Mouse (Mus musculus) left cerebral cortex, postnatal 10 days (tissue): ENCODE data around the gene Ptprn2. TPM values are rescaled to one million over a fixed set of nuclear protein-coding genes. Genes with fewer than 3 reads are reported as not detected.

Experiments
- DNase-seq, 2 experiments: peaks; one replicate each; pipeline ENCODE4 v3.0.0; 2021 to 2022; ENCODE audit warnings: low spot score in 2 of 2, mixed read lengths in 1 of 2; ENCODE audit errors: extremely low spot score in 1 of 2
- intact Hi-C: fragments of 180-260 bp; cut with DNase I; formaldehyde crosslinking; loops from one replicate; pipeline ENCODE4 v1.15.1; 2025
- total RNA-seq, 2 experiments: library from RNA; stranded (reverse); gene quantifications; 2 replicates each; pipeline ENCODE4 v1.2.3; 2021

Gene Ptprn2
- total RNA-seq, 2 experiments from 2014 or later: 331 to 341 TPM

DNA sequence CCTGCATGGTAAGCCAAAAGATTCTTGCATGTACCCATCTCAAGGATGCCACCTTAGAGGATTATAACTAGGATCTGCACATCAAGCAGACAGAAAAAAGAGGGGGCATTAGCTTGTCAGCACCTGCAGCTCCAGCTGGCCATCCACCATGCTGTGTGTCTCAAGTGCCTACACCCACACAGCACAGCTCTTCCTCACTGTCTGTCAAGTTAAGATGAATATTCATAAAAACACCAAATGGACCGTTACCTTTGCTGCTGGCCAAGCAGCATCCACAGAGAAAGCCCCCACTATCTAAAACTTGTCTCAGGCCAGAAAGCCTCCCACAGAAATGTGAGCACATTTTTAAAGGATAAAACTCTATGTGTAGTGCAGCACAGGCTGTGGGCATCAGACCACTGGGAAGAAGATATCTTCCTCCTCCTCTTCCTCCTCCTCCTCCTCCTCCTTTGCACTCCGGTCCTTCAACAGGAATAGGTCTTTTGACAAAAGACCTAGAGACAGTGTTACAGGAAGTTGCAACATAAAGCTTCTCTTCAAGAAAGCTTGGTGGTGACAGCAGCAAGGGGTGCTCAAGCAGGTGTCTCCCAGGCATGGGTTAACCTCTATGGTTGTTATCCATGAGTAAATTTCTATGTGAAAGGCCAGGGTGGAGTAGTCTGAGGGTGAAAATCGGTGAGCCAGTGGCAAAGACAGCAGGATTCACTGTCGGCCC is 750.7 kb downstream of the Ptprn2 start:
- no peak for DNase-seq
- intact Hi-C loops: no loop called here

DNA sequence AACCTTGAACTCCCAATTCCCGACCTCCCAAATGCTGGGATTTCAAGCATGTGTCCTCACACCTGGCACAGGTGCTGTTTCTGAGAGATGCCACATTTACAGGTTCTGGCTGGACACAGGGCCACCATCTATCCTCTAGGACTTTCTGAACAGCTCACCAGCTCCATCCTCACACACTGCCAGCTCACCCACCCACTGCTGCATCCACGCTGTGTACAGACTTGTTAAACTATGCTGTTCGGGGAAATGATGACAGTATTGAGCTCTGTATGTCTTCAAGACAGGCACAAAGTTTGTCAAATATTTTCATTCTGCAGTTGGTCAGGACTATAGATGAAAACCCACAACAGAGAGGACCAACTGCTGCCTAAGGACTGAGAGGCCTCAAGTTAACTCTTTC is 751.5 kb downstream of the Ptprn2 start:
- intact Hi-C loops: no loop called here
- no peak for DNase-seq

DNA sequence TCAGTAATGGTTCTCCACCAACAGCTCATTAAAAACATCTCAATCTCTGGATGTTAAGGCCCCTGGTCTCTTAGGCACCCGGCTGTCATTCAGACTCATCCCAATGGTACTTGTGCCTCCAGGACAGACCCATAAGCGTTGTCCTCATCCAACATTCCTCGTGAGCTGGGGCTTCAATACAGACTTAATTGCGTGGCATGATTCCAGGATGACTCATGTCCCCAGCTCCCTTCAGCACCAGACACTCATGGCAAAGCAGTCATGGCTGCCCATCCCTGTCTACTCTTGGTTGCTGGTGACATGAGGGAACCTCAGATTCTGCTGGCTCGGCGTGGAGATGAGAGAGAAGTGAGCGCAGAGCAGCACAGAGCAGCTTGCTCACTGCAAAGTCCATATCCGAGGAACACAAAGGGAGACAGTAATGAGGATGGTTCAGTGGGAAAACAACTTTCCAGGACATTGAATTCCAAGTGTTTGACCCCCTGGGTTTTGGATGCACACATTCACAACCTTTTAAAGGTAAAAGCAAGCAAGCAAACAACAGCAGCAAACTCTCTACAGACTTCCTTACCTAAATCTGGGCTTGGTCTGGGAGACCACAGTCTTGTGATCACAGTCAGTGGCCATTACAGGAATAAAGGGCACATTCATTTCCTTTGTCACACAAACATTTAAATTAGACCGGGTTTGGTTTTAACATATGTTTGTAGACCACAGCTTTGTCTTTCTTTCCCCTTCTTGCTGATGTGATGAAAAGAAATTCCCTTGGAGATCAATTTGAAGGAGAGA is 754.6 kb downstream of the Ptprn2 start:
- no peak for DNase-seq
- intact Hi-C loops: no loop called here

DNA sequence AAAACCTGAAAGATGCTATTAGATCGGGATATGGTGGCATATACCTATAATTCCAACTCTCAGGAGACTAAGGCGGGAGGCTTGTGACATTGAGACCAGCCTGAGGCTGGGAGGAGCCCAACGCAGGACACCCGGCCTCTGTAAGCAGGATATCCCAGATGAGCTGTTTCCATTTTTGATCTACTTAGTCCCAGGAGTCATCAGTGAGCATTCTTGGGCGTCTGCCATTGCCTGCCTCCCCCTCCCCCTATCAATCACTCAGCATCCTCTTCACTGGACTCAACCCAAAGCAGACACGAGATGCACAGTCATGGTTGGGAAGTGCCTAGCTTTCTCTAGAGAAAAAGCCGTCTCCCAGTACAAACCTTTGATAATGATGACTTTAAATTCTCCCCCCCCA is 756.7 kb downstream of the Ptprn2 start:
- peak in 1 of 2 experiments; percentile 41 for DNase-seq
- intact Hi-C loops: no loop called here

DNA sequence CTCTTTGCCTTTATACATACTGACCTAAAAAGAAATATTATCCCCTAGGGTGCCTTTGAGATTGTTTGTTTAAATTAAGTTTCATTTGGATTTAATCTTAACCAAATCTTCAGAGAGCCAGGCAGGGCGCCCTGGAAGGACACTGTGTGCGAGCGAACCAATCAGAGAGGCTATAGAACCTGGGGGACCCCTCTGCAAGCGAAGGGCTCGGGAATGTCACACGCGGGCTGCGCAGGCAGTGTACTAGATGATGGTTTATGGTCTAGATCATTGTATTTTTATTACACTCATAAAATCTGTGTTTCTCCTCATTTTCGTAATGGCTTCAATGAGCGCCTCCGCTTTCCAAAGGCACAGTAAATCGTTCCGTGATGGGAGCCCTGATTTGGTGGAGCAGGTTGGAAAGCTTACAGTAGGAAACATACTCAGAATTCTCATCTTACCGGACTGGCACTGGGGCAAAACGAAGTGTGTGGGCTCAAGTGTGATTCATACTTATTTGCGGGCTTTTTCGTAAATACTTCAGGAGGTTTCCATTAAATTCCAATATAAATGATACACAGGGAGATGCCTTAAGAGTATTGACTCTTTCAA is 760.5 kb downstream of the Ptprn2 start:
- intact Hi-C loops: no loop called here
- no peak for DNase-seq

DNA sequence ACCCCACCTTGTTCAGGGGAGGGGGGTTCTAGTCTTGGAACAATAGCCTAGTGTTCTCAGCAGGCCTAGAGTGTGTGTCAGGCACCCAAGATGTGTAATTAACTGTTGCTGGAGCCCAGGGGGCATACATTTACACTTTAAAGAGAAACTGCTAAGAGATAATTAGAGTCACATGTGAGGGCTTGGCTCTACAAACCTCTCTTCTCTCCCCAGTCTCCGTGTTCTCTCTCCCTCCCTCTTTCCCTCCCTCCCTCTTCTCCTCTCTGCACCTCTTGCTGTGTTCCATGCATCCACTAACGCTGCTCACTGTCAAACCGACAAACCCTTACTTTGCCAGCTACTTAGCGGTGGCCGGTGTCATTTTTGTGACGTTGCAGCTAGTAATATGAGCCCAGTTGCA is 764.9 kb downstream of the Ptprn2 start:
- intact Hi-C loops: no loop called here
- no peak for DNase-seq

DNA sequence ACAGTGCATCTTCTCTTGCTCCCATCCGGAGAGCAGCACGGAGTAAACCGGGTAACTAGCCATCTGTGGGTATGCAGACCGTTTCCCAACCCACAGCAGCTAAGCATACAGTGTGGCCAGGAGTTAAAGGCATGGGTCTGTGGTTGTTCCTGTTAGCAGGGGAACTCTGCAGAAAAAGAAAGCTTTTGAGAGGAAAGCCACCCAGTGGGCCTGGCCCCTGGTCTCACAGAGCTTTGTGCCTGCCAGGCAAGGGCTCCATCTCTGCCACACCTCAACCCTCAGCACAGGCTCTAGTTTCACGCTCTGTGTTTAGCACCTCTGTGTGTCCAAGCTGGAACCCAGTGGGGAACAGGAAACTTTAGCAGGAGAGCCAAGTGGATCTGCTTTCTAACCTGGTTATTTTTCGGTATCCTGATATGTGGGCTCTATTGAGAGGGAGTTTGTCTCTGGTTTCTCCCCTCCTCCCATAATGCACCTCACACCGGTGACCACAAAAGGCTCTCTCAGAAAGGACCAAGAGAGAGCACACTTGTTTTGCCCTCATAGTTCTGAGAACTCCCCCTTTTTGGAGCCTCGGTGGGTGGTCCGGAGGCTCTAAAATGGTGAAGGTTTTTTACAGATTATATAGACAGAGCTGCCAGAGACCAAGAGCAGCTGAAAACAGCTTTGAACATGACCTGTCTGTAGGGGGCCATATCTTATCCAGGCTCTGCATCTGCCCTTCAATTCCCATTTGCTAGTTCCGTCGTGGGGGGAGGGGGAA is 766.3 kb downstream of the Ptprn2 start:
- no peak for DNase-seq
- intact Hi-C loops: no loop called here

DNA sequence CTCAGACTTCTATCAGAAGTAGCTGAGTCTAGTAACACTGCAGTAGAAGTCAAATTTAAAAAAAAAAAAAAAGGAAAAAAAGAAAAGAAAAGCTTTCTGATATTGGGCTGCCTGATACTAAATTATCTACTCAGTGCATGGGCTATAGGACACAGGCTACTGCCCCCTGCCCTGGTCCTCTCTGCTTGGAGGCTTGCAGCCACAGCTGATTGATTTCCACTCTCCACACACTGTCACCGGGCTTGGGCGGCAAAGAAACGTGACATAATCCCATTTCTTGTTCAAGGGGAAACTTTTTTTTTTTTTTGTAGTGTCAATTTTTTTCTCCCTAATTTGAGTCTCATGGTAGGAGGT is 766.9 kb downstream of the Ptprn2 start:
- intact Hi-C loops: no loop called here
- DNase-seq: no peak

DNA sequence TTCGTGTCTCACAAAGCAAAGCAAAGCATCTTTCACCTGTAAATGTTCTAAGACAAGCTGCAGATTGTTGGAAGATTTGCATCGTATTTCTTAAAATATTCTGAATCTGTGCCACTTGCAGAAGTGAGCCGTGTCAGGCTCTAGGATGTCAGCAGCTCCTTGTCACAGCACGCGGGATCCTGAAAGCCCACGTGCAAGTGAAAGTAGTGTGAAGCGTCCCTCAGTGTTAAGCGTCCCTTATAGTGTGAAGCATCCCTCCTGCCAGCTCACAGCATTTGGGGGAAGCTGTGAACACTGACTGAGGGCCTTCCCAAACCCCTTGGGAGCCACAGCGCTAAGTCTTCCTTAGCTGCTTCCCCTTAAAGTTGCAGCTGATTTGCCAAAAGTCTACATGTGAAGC is 768.8 kb downstream of the Ptprn2 start:
- intact Hi-C loops: no loop called here
- DNase-seq: no peak

DNA sequence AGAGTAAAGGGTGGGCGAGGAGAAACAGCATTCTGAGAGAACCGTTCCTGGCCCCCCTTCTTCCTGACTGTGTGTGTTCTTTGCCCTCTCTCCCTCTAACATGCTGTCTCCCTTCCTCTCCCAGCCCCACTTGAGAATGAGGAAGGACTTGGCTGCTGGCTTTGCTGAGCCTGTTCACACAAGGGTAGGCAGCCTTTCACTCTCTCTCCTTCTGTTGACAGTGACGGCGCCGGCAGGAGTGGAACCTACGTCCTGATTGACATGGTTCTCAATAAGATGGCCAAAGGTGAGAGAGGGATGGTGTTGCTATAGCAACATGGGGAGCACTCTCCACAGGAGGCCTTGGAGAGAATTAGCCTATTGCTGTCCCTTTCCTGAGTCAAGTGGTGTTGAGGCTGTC is 769.8 kb downstream of the Ptprn2 start:
- intact Hi-C loops: no loop called here
- DNase-seq: no peak

DNA sequence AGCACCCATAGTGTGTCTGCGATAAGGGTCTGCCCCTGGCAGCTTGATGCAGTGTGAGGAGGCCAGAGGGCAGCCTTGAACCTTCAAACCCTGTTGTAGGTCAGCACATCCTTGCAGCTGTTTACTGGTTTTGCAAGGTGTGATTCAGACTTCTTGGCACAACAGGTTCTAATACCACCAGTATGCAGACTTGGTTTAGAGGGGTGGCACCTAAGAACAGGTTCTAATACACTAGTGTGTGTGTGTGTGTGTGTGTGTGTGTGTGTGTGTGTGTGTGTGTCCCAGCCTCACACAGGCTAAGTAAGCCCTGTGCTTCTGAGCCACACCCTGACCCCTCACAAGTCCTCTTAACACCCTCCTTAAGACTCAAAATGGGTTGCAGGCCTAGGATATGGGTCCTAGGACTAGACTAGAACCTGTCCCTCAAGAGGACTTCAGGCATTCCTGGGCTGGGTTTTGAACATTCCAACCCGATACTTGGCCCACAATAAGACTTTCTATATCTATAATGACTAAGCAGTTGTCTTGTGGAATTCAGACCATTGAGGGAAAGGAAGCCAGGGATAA is 770.3 kb downstream of the Ptprn2 start:
- intact Hi-C loops: no loop called here

DNA sequence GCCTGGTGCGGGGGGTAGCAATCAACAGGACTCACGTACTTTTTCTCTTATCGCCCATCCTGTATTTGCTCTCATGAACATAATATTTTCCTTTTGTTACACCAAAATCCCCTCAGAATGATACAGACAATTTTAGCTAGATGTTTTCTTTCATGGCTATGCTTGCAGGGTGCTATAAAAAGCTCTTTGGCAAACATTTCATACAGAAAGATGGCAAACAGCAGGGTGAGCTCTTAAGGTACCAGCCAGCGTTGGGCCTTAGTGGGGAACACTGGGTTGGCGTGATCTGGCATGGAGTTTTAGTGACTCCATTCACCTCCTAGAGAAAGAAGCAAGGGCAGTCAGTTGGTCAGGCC is 771.3 kb downstream of the Ptprn2 start:
- DNase-seq: no peak
- intact Hi-C loops: no loop called here

More for the DNA sequence above, 770.3 kb downstream of the Ptprn2 start:
- DNase-seq: no peak

DNA sequence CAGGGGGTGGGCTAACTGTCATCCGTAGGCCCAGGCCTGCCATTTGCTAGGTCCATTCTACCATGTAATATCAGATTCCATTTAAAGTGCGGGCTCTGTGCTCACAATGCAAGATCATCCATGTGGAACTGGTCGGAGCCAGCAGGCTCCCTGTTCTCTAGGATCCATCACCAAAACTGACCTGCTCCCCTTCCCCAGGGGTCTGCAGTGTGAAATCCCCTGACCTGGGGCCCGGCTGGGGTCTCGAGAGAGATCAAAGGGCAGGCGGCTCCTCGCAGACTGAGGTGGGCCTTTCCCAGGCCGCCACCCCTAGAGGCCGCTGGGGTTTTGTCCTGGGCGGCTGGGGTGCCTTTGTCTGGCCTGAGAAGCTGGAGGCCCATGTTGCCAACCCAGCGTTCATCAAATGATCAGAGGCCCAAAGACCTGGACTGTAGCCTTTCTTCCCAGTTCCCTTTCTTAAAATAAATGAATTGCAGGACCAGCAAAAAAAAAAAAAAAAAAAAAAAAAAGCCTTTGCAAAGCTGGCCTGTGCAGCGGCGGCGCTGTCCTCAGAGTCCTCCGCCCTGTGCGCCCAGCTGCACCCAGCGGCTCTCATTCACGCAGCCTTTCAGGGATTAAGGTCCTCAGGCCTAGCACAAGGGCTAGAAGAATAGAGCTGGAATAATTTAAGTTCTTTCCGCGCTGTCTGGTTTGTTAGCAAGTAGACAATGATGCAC is 771.8 kb downstream of the Ptprn2 start:
- no peak for DNase-seq
- intact Hi-C loops: no loop called here

DNA sequence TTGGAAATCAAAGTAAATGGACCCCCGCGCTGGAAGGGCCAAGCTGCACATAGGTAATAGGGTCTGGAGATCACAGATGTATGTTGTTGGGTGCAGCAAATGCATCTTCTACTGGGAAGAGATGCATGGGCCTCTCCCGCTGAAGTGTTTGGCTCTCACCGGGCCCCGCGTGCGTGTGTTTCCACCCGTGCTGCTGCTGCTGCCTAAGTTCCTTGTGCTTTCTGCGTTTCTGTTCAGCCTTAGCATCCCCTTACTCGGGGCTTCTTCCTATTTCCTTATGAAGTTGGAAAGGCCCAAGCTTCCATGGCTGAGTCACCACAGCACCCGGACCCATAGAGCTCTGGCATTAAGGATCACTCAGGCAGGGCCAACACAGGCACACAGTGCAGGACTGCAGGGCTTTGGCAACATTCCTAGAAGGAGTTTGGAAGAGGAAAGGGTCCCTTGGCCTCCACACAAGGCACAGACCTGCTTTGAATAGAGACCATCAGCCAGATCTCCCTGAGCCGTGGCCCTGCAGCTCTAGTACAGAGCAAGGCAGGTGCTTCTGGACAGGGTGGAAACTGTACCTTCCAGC is 772.5 kb downstream of the Ptprn2 start:
- peak in 1 of 2 experiments; percentile 53 for DNase-seq
- intact Hi-C loops: no loop called here

DNA sequence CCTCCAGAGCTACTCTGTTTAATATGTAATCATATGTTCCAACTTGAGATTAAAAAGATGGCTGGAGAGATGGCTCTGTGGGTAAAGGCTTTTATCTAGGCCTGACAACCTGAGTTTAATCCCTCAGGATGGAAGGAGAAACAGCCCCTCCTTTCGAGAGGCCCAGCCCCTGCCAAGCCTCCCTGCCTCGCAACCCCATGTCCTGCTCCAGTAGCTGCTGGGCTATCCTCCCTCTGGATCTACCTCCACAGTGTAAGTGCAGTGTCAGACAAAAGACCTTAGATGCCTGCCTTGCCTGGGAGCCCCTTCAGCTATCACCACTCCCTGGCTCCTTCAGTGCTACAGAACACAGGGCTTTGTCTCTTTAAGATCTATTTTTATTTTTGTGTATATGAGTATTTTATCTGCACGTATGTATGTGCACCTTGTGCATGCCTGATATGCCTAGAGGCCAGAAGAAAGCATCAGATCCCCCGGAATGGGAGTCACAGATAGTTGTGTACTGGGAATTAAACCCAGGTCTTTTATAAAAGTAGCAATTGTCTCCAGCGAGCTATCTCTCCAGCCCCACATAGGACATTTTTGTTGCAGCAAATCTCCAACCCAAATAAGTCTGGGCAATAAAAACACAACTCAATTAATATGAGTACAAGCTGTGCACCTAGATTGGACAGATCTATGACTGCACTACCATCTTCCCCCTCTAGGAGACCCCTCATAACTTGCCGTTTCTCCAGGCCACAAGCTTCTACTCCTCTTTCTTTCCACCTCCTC is 775.1 kb downstream of the Ptprn2 start:
- intact Hi-C loops: no loop called here
- no peak for DNase-seq

DNA sequence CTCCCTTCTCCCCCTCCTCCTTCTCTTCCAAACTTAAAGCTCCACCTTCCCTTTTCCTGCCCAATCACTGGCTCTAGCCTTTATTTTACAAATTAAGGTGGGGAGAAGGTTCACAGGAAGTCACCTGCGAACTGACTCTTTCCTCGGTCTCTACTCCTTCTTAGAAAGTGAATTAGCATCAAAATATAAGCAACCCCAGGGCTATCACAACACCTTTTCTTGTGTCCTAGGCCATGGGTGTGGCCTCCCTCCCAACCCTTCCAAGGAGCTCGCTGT is 775.6 kb downstream of the Ptprn2 start:
- DNase-seq: no peak
- intact Hi-C loops: no loop called here

DNA sequence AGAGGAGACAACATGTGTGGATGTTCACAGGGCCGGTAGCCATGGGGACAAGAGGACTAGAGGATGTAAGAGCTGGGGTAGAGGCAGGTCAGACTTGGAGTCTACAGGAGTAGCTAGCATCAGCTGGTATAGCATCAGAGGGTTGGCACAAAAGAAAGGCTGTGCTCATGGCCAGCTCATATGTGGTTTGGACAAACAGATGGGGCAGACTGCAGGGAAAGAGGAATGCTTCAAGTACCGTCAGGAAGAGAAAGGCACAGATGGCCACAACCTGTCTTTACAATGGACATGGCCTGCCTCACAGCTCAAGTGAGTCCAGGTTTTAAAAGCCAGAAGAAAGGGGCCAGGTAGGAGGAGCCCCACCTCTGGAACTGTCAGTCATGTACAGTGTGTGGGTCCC is 776.5 kb downstream of the Ptprn2 start:
- DNase-seq: no peak
- intact Hi-C loops: no loop called here

DNA sequence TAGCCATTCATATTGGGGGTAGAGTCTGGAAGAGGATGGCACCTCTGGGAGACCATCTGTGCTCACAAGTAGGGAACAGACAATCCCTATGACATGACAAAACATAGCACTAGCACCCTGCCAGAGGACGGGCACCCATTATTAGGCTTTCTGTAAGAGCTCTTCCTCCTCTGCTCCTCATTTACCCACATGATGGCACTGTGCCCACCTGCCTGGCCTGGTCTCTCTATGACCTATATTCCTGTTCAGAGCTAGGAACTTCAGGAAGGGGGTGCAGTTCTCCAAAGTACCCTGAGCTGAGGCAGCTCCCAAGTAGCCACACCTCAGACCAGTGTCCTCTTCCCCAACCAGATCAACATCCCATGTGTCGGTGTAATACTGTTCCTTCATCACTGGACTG is 777.6 kb downstream of the Ptprn2 start:
- DNase-seq: no peak
- intact Hi-C loops: no loop called here
